Mouse (Mus musculus) ES-E14 (cell line): Measurements from ENCODE around the gene Tmem201.

Experiments
- CHD2 ChIP-seq: IDR thresholded peaks from 2 replicates; pipeline ENCODE4 v1.6.1; 2014; ENCODE audit warnings: mild to moderate bottlenecking, low read depth, low read length, inconsistent platforms
- HCFC1 ChIP-seq: IDR thresholded peaks from 2 replicates; pipeline ENCODE4 v1.6.1; 2012; ENCODE audit warnings: low read length, inconsistent platforms, borderline replicate concordance; ENCODE audit not compliant: insufficient read depth
- MAFK ChIP-seq: IDR thresholded peaks from 2 replicates; pipeline ENCODE4 v1.6.1; 2014; ENCODE audit warnings: mild to moderate bottlenecking, low read depth, low read length, inconsistent platforms; ENCODE audit not compliant: insufficient read depth
- ZC3H11A ChIP-seq: IDR thresholded peaks from 2 replicates; pipeline ENCODE4 v1.6.1; 2012; ENCODE audit warnings: low read depth, mild to moderate bottlenecking, inconsistent platforms, low read length, borderline replicate concordance
- ZNF384 ChIP-seq: IDR thresholded peaks from 2 replicates; pipeline ENCODE4 v1.6.1; 2012; ENCODE audit warnings: low read depth, low read length, inconsistent platforms

- TF ChIP-seq MAFK (no peak), HCFC1 (no peak), ZC3H11A (no peak), CHD2 (no peak), ZNF384 (no peak)
Observed at GRCm38 (mm10) chr4:149782975-149783374, 45.1 kb upstream of the Tmem201 start.
